Mouse (Mus musculus) effector memory CD4-positive, alpha-beta T cell, adult 5 months (primary cell): ENCODE measurements around the gene Rnase4. TPM values are rescaled to one million over a fixed set of nuclear protein-coding genes. Genes with fewer than 3 reads are reported as not detected.

Source experiments
- polyA plus RNA-seq: library from polyadenylated mRNA; unstranded; fragments of 100-300 nt; shearing (Covaris generic); gene quantifications from one replicate; pipeline ENCODE4 v1.2.1, GENCODE M21; 2017

The Rnase4 gene
- 7.6 TPM for polyA plus RNA-seq

GRCm38 (mm10) chr14:51090921-51091900 is at the start of gene Rnase4, which contains the start of gene Ang:
Gene Rnase4 (plus strand): TSS chr14:51091077.
Gene Ang (plus strand): TSS chr14:51091150.

GRCm38 (mm10) chr14:51041769-51042168 is 49.1 kb upstream of the Rnase4 start, which contains the start of gene Rnase9:
Gene Rnase9 (minus strand): TSS chr14:51041869.

GRCm38 (mm10) chr14:51050063-51050462 is 40.8 kb upstream of the Rnase4 start, which contains the start of gene Rnase11:
Gene Rnase11 (minus strand): TSS chr14:51050163.

GRCm38 (mm10) chr14:51057401-51057831 is 33.5 kb upstream of the Rnase4 start, which contains the start of gene Rnase12:
Gene Rnase12 (minus strand): TSS chr14:51057661.

GRCm38 (mm10) chr14:51074335-51074734 is 16.5 kb upstream of the Rnase4 start, which contains the start of gene Olfr750:
Gene Olfr750 (minus strand): TSS chr14:51074435.

GRCm38 (mm10) chr14:51113916-51114560 is 23.2 kb downstream of the Rnase4 start, which contains the start of gene Eddm3b:
Gene Eddm3b (plus strand): TSS chr14:51114426.

GRCm38 (mm10) chr14:51146685-51147084 is 55.8 kb downstream of the Rnase4 start, which contains the start of gene Rnase1:
Gene Rnase1 (minus strand): TSS chr14:51146785.

Other genes starting within 250 kb of the Rnase4 start
- 12.7 TPM for gene Tep1, start 220.5 kb upstream of the Rnase4 start, polyA plus RNA-seq
- gene Klhl33, start 193.6 kb upstream of the Rnase4 start, polyA plus RNA-seq, result 0.15 TPM
- gene Osgep, start 166.2 kb upstream of the Rnase4 start, polyA plus RNA-seq, result 86.7 TPM
- 33.7 TPM for gene Apex1, start 166.1 kb upstream of the Rnase4 start, polyA plus RNA-seq
- gene Pip4p1, start 160.2 kb upstream of the Rnase4 start, polyA plus RNA-seq, result 126 TPM
- 34.9 TPM for gene Pnp, start 160.0 kb upstream of the Rnase4 start, polyA plus RNA-seq
- gene Gm49342, start 146.6 kb upstream of the Rnase4 start, polyA plus RNA-seq, result not detected
- gene Pnp2, start 135.1 kb upstream of the Rnase4 start, polyA plus RNA-seq, result not detected
- not detected for gene Rnase10, start 83.3 kb upstream of the Rnase4 start, polyA plus RNA-seq
- gene Rnase9, start 49.2 kb upstream of the Rnase4 start, polyA plus RNA-seq, result not detected
- gene Rnase11, start 40.9 kb upstream of the Rnase4 start, polyA plus RNA-seq, result not detected
- not detected for gene Rnase12, start 33.4 kb upstream of the Rnase4 start, polyA plus RNA-seq
- gene Olfr750, start 16.6 kb upstream of the Rnase4 start, polyA plus RNA-seq, result 0.11 TPM
- gene Ang, start 73 bp downstream of the Rnase4 start, polyA plus RNA-seq, result 2.7 TPM
- not detected for gene Eddm3b, start 23.3 kb downstream of the Rnase4 start, polyA plus RNA-seq
- gene Rnase6, start 32.8 kb downstream of the Rnase4 start, polyA plus RNA-seq, result 0.96 TPM
- gene Rnase1, start 55.7 kb downstream of the Rnase4 start, polyA plus RNA-seq, result not detected
- not detected for gene Rnase2b, start 71.2 kb downstream of the Rnase4 start, polyA plus RNA-seq
- not detected for gene Ang2, start 108.1 kb downstream of the Rnase4 start, polyA plus RNA-seq
- gene Ear14, start 112.3 kb downstream of the Rnase4 start, polyA plus RNA-seq, result not detected
- gene Rnase2a, start 165.0 kb downstream of the Rnase4 start, polyA plus RNA-seq, result not detected